Mouse (Mus musculus): ENCODE measurements around the gene Frmpd1. TPM values are rescaled to one million over a fixed set of nuclear protein-coding genes. Genes with fewer than 3 reads are reported as not detected.
A peak's percentile ranks its signal among the peaks of the same experiment; 100 is the strongest.

Gene Frmpd1
- polyA plus RNA-seq, 1 experiment = 6.8 TPM

DNA sequence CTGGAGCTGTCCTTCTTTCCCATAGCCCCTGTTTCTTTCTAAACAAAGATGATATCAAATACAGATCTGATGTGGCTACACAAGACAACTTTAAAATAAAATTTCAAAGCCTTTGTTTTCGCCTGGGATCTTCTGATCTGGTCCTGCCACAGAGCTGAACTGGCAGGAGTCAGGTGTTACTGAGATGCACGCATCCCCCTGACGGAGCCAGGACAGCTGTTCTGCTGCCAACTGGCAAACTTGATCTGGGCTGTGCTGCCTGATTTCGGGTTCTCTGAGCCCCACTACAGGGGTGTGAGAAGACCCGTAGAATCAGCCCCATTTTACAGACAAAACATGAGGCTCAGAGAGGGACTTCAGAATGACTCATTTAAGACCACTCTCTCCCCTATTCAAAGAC lies 45.6 kb downstream of the Frmpd1 start:
- no peak for DNase-seq (ENCODE audit: extremely low spot score in 1 of 2, low spot score in 1 of 2)

DNA sequence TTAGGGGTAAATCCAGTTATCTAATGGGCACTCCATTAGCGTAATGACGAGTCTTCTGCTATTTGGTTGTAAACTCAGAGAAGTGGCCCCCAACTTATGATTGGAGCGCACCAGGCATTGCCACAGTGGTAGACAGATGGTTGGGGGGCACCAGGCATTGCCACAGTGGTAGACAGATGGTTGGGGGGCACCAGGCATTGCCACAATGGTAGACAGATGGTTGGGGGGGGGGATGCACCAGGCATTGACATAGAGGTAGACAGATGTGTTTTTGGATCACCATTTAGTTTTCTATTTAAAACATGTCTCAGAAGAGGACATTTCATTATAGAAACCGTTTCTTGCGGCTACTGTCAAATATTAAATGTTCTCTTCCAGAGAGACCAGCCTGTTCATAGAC lies 53.6 kb downstream of the Frmpd1 start:
- DNase-seq (ENCODE audit: extremely low spot score in 1 of 2, low spot score in 1 of 2) = no peak

DNA sequence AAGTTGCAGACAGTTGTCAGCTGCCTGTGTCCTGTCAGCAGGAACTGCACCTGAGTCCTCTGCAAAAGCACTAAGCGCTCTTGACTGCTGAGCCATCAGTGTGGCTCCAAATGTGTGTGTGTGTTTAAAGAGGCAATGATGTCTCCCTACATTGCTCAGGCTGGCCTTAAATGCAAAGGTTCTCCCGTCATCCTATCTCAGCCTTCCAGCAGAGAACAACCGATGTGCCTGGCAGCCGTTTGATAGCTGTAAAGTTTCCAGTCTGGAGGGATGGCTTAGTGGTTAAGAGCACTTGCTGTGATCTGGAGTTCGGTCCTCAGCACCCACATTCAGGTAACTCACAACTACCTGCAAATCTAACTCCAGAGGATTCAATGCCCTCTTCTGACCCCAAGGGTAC lies 56.7 kb downstream of the Frmpd1 start:
- no peak for DNase-seq (ENCODE audit: extremely low spot score in 1 of 2, low spot score in 1 of 2)

DNA sequence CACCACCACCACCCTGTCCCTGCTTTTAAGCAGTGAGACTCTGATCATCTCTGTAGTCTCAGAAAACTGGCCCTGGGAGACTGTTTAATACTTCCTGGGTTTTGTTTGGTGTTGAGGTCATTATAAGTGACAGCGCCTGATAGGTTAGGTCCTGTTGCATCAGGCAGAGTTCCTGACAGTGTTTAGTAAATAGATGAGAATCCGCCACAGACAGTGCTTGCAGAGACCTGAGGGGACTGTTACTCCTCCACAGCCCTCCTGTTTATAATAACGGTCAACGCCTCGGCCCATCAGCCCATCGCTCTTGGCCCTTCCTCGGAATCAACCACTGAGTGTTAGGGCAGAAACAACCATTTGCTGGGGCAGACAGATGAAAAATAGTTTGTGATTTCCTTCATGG lies 57.5 kb downstream of the Frmpd1 start:
- DNase-seq (ENCODE audit: extremely low spot score in 1 of 2, low spot score in 1 of 2) = no peak

DNA sequence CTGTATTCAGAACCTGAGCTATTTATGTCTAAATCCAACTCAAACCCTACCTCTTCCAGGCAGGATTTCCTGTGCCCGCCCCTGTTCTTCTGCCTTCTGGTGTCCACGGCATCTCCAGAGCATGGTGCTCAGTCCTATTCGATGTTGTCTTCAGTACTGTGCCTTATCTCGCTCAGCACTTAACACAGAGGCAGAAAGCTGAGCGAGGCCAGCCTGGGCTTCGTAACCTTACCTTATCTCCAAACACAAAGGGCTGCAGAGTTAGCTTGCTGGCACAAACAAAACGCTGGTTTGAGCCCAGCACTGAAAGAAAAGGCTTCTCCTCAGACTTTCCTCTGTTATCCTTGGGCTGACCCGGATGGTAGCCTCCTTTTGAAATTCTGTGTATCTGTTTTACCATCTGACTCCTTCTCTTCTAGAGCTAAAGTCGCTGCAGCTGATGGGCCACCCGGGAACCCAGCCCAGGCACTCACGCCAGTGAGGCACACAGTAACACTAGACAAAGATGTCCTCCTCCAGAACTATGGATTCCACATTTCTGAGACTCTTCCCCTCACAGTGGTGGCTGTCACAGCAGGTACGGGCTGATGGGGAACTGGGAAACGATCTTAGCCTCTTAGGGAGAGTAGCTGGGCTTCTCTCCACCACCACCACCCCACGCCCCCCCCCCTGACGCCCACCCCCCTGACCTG lies 58.7 kb downstream of the Frmpd1 start:
- no peak for DNase-seq (ENCODE audit: extremely low spot score in 1 of 2, low spot score in 1 of 2)

DNA sequence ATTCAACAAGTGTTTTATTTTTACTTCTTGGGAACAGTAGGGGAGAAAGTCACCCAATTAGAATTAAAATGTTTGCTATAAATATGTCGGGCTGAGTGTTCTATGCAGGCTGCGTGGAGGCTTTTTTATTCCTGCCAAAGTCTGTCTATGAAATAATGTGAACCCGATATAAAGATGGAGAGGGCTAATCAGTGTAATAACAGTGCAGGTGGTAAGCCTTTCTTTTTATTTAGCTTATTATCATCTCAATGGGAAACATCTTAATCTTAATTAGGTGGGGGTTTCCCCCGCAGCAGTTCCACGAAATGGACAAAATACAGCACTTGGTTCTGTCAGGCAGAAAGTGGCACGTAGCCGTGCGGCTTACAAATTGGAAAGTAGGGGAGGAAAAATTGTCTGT lies 66.6 kb downstream of the Frmpd1 start:
- DNase-seq (ENCODE audit: extremely low spot score in 1 of 2, low spot score in 1 of 2) = no peak

DNA sequence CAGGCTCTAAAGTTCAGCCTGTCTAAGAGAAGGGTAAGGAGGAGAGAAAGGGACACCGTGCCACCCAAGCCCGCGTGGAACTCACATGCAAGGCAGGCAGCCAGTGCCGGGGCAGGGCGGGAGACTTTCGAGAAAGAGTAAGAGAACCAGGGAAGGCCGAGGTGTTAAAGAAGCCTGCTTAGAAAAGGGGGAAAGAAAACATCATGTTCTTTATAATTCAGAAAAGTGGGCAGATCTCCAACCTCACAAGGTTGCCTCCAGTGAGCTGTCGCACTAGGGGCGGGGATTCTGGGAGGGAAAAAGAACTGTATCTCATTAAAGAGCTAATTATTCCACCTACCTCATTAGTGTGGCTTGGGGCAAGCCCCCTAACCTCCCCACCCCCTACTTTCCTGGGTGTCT lies 68.2 kb downstream of the Frmpd1 start:
- peak; percentile 8 to 37 for DNase-seq (ENCODE audit: extremely low spot score in 1 of 2, low spot score in 1 of 2)

DNA sequence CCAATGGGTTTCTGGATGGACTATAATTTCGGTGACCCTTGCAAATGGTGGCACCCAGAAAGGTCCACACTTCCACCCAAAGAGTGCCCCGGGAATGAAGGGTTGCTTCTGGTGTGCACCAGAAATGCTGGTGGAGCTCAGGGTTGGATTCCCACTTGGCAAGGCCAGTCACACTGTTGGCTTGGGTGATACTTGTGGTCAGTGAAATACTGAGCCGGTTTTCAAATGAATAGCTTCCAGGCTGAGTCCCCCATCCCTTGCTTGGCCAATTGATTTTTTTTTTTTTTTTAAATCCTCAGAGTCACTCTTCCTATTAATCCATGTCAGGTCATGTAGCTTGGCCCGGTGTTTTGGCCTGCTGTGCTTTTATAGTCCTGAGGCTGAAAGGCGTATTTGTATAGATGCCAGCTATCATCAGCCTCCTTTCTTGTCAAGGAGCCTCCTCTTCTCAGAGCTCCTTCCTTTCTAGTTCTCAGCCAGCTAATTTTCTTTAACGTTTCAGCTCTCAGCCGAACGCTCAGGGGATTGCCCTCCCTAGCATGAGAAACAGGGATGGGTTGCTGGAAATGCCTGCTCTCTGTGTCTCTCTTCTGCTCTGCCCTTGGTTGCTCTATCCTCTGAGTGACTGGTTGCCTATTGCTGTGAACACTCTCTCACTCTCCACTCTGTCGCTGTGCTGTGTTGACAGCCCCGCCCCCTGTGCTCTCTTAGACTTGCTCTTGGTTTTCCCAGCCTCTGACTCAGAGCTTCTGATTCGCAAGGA lies 69.3 kb downstream of the Frmpd1 start:
- DNase-seq (ENCODE audit: extremely low spot score in 1 of 2, low spot score in 1 of 2) = peak in 1 of 2 experiments; percentile 41

DNA sequence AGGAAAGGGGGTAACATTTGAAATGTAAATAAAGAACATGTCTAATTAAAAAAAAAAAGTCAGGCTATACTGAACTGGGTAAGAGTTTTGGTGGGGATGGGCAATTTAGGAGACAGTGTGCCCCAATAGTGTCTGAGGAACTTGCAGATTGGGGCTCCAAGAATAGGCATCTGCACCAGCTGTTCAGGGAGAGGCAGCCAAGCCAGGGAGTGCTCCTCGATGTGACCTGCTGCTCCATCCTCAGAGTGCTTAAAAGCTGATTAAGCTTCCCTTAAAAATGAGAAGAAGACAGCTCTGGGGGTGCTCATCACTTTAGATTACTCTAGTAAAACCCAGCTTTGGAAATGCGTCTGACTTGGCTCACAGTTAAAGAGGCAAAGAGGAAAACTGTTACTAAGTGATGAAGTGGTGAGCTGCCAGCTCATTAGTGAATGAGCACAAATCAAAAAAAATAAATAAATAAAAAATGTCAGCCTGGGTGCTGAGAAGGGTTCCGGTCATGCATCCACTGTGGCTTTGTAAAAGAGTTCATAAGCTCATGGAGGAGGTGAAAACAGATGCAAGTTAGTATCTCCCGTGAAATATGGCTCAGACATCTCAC lies 74.7 kb downstream of the Frmpd1 start:
- DNase-seq (ENCODE audit: extremely low spot score in 1 of 2, low spot score in 1 of 2) = peak in 1 of 2 experiments; percentile 29

DNA sequence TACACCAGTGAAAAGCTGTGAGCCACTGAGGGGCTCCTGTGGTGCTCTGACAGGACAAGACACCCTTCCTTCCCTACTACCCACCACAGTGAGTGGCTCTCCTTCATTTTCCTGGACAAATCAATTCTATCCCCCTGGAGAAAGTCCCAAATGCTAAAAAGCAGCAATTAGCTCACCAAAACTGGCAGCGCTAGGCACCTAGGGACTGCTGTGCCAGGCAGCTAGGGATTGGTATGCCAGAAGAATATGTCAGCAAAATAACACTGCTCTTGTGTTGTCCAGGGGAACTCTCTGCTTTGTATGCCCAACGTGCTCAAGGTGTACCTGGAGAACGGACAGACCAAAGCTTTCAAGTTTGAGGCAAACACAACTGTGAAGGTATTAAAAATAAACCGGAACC lies 76.9 kb downstream of the Frmpd1 start:
- peak in 1 of 2 experiments; percentile 24 for DNase-seq (ENCODE audit: extremely low spot score in 1 of 2, low spot score in 1 of 2)

DNA sequence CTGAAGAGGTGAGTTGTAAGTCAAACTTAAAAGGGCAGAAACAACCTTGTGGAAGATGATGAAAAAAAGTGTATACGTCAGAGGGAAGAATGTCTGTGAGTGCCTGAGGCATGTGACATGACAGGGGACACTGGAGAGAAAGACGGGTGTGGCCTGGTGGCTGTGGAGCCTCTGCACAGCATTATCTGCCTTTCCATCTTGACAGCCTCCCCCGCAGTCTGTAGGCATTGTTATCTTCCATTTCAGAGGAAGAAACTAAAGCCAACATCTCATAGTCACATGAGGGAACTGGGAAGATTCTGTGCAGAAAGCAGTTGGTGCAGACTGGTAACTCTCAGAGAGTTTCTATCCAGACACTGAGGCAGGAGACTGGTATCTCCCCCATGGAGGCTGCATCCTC lies 83.2 kb downstream of the Frmpd1 start:
- no peak for DNase-seq (ENCODE audit: extremely low spot score in 1 of 2, low spot score in 1 of 2)

DNA sequence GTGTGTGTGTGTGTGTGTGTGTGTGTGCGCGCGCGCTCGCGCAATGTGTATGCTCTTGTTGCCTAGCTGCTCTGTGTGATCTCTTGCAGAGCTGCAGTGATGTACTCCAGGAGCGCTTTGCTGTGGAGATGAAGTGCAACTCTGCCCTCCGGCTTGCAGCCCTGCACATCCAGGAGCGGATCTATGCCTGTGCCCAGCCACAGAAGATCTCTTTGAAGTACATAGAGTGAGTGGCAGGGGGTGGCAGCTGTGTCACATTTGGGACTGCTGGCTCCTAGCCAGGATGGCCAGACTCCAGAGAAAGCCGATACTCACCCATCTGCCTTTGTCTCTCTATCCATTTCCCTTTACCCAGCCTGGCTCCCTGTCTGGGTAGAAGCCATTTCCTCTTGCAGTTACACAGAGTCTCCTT lies 86.4 kb downstream of the Frmpd1 start:
- DNase-seq (ENCODE audit: extremely low spot score in 1 of 2, low spot score in 1 of 2) = peak in 1 of 2 experiments; percentile 15

DNA sequence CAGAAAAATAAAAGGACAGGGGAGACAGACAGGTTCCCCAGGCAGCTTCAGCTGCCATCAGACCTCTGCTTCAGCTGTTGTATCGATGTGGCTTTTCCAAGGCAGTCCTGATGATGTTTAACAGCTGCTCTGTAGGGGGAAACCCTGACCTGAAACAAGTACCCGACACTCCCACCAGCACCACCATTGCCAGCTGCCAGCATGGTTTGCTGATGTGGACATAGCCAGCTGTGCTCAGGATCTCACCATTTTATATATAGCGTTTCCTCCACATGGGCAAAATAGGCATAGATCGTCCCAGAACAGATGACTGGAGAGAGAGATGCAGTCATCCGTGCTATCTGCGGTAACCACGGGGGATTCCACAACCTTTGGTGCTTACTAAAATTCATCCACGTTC lies 91.1 kb downstream of the Frmpd1 start:
- DNase-seq (ENCODE audit: extremely low spot score in 1 of 2, low spot score in 1 of 2) = no peak

DNA sequence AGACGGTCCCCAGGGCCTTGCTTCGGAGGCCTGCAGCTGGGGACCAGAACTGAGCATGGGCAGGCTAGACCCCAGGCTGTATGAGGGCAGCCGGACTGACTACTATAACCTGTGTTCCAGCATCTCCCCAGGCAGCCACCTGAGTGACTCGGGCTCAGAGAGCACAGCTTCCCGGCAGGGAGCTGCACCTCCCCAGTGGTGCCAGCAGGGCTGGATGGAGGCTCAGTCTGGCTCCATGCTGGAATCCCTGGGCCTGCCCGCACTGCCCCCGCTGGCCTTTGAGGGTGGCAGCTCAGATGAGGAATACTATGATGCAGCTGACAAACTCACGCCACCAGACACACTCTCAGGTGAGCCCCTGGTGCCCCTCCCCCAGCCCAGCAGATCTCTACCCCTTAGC lies 94.6 kb downstream of the Frmpd1 start:
- no peak for DNase-seq (ENCODE audit: extremely low spot score in 1 of 2, low spot score in 1 of 2)

DNA sequence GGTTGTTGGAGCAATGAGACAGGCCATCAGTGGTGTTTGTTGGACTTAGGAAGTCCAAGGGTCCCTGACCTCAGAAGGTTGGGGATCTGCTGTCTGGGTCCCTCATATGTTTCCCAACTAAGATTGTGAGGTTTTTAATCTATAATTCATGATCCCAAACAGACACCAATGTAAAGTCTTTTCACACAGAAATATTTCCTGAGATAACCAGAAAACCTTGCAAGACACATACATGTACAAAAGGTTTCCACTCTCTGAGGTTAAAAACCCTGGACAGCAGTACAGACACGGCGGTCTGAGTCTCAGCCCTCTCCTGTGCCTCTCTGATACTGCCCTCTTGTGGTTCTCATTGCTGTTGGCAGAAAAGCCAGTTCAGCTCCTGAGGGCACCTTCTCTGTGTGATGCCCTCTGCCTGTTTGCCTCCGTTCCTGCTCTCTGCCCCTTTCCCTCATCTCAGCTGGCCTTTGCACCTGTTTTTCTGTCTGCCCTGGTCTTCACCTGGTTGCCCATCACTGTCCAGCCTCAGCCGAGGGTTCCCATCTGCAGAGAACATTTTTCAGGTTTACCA lies 95.4 kb downstream of the Frmpd1 start:
- DNase-seq (ENCODE audit: extremely low spot score in 1 of 2, low spot score in 1 of 2) = peak; percentile 26 to 85

DNA sequence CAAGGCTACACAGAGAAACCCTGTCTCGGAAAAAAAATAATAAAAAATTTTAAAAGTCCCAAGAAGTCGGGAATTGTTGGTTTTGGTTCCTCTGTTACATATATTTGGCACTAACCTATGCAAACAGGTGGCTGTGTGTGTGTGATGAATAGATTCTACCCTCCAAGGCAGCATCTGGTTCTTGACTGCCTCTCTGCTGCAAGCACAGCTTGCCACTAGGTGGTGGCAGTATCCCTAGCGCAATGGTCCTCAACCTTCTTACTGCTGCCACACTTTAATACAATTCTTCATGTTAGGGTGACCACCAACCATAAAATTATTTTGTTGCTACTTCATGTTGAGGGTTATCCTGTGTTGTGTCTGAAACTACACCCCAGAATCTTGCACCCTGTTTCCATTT lies 101.6 kb downstream of the Frmpd1 start:
- DNase-seq (ENCODE audit: extremely low spot score in 1 of 2, low spot score in 1 of 2) = peak in 1 of 2 experiments; percentile 15

DNA sequence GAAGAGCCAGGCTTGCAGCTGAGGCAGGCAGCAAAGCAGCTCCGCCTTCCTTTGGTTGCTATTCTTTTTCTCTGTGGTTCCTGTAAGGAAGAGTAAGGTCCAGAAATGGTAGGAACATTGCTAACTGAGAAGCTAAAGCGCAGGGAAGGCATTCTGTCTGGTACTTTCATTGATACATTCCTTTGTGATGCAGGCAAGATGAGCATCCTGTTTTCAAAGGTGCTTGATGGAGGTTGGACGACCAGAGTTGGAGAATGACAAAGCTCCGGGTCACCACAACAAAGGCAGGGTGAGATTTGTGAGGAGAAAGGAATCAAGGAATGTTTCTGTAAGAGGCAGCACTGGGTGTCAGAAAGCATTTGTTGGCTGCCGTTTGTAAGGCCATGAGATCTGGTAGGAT lies 103.2 kb downstream of the Frmpd1 start:
- DNase-seq (ENCODE audit: extremely low spot score in 1 of 2, low spot score in 1 of 2) = no peak

DNA sequence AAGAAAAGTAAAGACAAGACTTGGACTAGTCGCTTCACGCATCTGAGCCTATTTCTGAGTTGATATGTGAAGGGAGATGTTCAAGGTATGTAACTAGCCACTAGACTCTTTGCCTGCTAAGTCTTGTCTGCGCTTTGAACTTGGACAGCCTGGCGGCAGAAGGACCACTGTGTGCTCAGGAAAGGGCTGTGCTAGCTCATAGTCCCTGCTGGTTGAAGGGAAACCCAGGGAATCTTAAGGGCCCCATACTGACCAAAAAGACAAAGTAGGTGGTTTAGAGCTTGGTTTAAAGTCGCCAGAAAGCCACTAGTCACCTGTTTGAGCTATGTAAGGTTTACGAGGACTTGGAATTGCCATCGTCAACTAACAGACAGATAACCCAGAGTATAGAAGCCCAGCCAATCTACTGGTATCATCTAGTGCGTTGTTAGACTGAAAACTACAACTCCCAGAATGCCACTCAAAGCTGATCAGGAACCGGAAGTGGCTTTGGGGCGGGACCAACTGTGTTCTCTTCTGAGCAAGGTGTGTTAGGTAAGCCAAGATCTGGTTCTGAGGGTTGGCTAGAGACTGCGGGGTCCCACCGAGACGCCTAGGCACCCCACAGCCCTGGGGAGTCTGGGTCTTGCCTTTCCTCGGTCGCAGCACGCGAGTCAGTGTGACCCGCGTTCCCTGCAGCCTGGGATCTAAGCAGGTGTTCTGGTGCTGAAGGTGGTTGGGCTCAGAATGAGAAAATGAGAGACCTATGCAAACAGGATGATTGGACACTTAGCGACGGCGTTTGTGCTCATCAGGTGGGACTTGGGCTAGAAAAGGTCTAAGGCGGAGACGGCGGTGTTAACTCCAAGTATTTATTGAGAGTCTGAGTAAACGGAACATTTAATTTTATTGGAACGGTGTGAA lies 112.2 kb downstream of the Frmpd1 start, which contains the start of gene Trmt10b:
Gene Trmt10b, plus strand, starts transcription at position 466 of the 903 bp plus-strand sequence.
- DNase-seq (ENCODE audit: extremely low spot score in 1 of 2, low spot score in 1 of 2) = peak; percentile 62 to 86

DNA sequence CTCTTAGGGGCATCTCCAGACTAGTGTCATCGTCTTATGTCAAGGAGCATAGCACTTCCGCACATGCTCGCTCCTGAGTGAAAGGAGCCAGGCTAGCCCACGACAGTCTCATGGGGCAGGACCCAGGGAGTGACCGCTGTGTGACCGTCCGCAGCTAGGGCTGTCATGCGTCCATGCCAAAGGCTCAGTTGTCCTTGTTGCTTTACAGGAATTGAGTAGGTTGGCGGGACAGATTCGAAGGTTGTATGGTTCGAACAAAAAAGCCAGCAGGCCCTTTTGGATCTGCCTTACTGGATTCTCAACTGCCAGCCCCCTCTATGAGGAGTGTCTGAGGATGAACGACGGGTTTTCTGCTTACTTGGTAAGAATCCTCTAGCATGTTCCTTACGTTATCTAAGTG lies 120.9 kb downstream of the Frmpd1 start:
- no peak for DNase-seq (ENCODE audit: extremely low spot score in 1 of 2, low spot score in 1 of 2)

DNA sequence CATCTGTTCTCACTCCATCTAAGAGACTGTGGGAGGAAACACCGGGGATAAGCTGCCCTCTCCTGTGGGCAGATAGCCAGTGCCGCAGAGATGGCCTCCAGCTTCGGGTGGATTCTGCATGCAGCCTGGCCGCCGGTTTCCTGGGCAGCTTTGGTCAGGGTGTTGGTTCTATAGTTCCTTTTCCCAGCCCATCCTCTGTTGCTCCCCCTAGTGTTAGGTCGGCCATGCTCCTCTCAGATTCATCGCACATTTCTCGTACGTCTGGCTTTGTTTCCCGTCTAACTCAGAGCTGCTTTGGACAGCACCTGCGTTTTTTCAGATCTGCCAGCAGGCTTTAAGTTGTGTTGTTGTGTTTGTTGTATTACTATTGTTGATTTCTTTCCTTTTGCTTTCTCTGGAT lies 123.4 kb downstream of the Frmpd1 start:
- peak in 1 of 2 experiments; percentile 31 for DNase-seq (ENCODE audit: extremely low spot score in 1 of 2, low spot score in 1 of 2)
